Mouse (Mus musculus): Measurements from ENCODE around the gene Crocc.

Crocc gene

GRCm38 (mm10) chr4:141060426-141061301 lies at the start of gene Crocc:
TSS of gene Crocc (minus strand) at chr4:141060550.
- DNase-seq, result peak; percentile 99

DNA sequence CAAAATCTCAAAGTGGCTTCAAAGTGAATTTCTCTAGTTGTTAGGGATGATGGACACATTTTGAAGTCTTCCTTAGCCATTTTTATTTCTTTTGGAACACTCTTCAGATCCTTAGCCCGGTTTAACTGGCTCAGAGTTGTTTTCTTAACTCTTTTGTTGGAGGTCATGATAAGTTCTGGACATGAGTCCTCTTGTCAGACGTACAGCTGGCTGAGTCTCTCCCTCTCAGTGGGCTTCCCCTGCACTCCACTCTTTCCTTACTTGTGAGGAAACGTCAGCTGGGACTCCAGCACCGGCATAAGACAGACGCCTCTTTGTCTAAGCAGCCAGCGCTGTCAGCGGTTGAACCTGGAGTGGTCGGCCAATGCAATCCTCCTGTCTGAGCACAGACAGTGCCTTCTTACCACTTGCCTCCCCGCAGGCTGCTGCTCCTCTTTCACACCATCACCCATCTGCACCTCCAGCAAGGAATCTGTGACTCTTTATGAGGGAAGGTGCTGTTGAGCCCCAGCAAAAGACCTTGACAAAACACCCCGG lies 47.9 kb upstream of the Crocc start:
- DNase-seq, result no peak

- DNase-seq, result no peak
These were observed 46.3 kb upstream of the Crocc start for GRCm38 (mm10) chr4:141106526-141107183.

GRCm38 (mm10) chr4:141101855-141102254 lies 41.5 kb upstream of the Crocc start:
- DNase-seq, result no peak

DNA sequence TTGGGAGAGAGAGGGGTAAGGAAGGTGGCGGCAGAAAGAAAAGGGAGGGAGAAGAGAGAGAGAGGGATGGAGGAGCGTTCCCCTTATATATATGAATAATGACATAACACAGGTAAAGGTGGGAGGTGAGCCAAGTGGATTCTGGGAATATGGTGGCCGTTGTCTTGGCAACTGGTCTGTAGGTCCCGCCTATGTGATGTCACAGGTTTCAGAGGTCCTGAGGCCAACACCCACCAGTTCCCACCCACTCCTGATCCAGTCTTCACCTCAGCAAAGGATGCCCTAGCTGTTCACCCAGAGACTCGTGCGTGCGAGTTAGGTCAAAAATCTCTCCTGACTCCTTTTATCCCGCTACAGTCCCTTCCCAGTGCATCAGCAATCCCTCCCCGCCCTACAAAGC lies 40.9 kb upstream of the Crocc start:
- DNase-seq, result no peak

DNA sequence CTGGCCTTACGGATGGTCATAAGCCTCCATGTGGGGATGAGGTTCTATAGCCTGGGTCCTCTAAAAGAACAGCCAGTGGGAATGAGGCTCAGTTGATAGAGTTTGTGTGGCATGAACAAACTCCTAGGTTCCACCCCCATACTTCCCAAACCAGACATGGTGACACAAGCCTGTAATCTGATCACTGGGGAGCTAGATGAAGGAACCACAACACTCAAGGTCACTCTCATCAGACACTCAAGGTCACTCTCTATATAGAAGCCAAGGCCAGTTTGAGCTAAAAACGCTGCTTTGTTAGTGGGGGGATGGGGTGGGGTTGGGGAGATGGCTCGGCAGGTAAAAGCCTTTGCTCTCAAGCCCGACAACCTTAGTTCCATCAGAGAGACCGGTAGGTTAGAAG lies 39.6 kb upstream of the Crocc start:
- no peak for DNase-seq

- no peak for DNase-seq
These were observed 38.6 kb upstream of the Crocc start for GRCm38 (mm10) chr4:141098935-141099334.

- DNase-seq, result no peak
These were observed 36.4 kb upstream of the Crocc start for GRCm38 (mm10) chr4:141096710-141097109.

- DNase-seq, result no peak
These were observed 34.7 kb upstream of the Crocc start for GRCm38 (mm10) chr4:141095016-141095415.

GRCm38 (mm10) chr4:141088714-141089113 lies 28.4 kb upstream of the Crocc start:
- no peak for DNase-seq

DNA sequence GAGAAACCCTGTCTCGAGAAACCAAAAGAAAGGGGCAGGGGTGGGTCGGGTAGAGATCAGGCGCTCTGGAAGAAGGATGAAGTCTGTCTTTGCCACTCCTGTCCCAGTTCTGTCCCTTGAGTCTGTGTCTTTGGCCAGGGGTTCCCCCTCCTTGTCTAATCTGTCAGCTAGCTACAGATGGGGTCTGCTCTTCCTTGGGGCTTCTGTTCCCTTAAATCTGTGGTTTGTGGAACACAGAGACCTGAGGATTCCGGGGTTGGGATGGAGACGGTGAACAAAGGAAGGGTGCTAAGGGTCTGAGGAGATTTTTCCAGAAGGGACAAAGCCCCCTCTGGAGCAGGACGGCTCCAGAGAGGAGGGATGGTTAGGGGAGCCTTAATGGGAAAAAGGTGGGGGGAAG lies 27.7 kb upstream of the Crocc start, which contains the start of gene Spata21:
Spata21 (plus strand) TSS at position 301 of the 400 bp plus-strand sequence.
- DNase-seq, result no peak

DNA sequence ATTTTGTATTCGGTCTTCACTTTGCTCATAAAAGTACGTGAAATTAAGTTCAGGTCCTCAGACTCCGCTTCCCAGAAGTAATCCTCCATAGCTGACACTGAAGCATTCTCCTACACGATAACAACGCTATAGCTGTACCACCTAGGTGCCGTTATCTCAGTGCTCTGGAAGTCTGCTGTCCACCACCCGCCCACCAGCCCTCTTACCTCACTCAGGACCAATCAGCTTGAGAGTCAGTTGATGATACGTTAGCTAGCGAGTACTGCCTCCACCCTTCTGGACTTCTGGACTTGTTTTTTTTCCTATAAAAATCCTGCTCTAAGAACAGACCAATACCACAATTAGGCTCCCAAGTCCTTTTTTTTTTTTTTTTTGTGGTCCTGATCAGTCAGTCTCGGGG lies 26.5 kb upstream of the Crocc start:
- no peak for DNase-seq

DNA sequence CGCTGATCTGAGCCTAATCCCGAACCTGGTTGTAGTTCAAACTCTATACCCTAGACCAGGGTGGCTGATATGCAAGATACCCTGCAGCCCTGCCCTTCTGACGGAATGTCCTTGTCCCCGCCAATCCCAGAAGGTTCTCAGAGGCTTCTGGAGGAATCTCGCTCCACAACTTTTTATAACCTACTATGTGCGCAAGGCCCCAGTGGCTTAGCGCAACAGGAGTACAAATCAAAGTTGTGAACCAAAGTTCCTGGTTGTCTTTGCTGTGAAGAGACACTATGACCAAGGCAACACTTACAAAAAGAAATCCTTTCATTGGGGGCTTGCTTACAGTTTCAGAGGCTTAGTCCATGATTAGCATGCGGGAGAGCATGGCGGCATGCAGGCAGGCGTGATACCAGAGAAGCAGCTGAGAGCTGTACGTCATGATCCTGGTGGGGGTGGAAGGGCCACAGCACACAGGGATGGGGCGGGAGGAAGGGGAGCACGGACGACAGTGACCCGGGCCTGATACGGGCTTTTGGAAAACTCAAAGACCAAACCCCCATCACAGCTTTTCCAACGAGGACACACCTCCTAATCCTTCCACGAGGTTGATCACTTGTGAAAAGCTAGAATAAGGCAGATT lies 18.3 kb upstream of the Crocc start:
- peak in 1 of 2 experiments; percentile 21 for DNase-seq

DNA sequence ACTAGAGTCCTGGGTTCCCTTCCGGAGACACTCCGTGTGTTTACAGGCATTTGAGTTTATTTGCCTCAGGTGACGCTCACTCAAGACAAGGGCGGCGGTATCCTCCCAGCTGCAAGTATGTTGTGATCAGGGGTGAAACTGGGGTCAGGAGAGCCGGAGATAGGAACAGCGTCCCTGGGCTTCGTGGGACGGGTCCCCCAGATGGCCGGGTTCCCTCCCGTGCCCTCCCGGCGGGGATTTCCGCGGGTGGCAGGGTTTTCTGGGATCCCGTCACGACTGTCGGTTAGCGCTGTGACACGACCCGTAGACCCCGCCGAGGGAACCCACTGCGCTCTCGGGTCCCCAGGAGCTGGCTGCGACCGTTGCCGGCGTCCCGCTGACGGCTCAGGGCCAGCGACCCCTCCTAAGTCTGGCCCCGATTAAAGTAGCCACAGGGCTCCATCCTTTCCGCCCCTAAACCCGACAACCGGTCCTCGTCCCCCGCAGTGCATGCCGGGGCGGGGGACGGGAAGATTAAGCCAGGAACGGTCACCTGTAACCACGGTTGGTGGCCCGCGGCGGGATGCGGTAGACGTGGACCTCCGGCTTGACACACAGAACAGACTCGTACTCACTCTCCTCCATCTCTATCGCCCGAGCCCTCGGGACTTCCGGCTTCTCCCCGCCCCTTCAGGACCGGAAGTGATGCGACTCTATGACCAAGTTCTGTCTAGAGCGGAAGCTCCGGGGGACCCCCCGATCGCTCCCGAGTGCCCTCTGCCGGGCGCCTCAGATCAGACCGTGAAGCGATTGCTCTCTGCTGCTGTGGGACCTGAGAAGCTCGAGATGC lies 17.5 kb upstream of the Crocc start, which contains the start of gene Necap2:
Necap2 (minus strand) TSS at position 677 of the 829 bp plus-strand sequence.
- DNase-seq, result peak; percentile 96 to 97

GRCm38 (mm10) chr4:141076761-141077506 lies 16.6 kb upstream of the Crocc start:
- DNase-seq, result peak in 1 of 2 experiments; percentile 10

- DNase-seq, result peak in 1 of 2 experiments; percentile 3
These were observed 13.8 kb upstream of the Crocc start for GRCm38 (mm10) chr4:141074109-141074508.

GRCm38 (mm10) chr4:141073661-141074060 lies 13.3 kb upstream of the Crocc start:
- DNase-seq, result peak; percentile 59 to 60

- no peak for DNase-seq
These were observed 12.2 kb upstream of the Crocc start for GRCm38 (mm10) chr4:141072502-141072901.

GRCm38 (mm10) chr4:141069731-141070130 lies 9.4 kb upstream of the Crocc start:
- peak; percentile 67 to 74 for DNase-seq

DNA sequence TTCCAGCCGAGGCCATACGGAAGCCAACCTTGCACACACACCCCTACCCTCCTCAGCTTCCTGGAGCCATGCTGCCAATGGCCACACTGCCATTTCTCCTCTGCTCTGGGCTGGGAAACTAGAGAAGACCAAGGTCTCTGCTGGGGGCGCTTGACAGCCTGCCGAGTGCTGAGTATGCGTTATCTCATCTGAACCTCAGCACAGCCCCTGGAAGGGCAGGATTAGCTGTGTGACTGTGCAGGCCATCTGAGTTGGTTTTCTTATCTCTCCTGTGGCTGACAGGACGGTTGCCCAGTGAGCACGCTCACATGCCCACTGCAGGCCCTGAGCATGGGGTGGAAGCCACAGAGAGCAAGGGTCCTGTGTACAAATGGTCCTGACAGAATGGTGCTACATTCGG lies 8.3 kb upstream of the Crocc start:
- DNase-seq, result peak in 1 of 2 experiments; percentile 12

DNA sequence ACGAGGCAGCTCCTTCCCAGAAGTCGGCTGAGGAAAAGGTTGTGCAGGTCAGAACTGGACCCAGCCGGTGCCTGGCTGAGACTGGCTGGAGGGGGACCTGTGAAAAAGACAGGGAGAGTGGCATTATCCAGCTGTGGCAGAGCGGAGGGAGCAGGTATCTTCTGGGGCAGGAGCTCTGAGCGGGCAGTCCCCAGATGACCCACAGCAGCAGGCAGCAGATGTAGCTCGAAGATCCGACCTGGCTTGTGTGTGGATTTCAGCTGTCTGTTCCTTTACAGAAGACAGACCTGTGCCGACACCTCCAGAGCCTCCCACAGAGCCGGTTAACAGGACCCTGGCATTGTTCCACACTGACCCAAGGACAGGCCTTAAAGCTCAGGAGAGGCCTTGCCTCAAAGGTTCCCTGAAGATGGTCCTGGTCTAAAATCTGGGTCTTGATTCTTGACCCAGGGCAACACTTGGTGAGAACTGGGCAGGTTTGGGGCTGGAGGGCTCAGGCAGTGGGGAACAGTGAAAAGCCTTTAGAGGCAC lies 7.2 kb upstream of the Crocc start:
- peak in 1 of 2 experiments; percentile 41 for DNase-seq

All from cerebellum, adult 18-20 months (tissue).